Mouse (Mus musculus): ENCODE data around the gene Cops7a. TPM values are rescaled to one million over a fixed set of nuclear protein-coding genes. Genes with fewer than 3 reads are reported as not detected.
A peak's percentile ranks its signal among the peaks of the same experiment; 100 is the strongest.

The Cops7a gene
- polyA plus RNA-seq, 1 experiment from 2014 or later: 85.6 TPM

- H3K9ac ChIP-seq (replicated peaks; ENCODE audit: low read length): peak overlapping the region; percentile 100
- H3K36me3 ChIP-seq (ENCODE audit: control insufficient read depth, insufficient read depth, low read length): peaks cover 9% of the 10 kb centered on the region
- peak overlapping the region; percentile 94 for H3K4me3 ChIP-seq (replicated peaks; ENCODE audit: low read depth, low read length)
- peaks cover 47% of the 10 kb centered on the region for H3K4me1 ChIP-seq (ENCODE audit: control insufficient read depth, insufficient read depth, low read length)
- WGBS: 9% methylated on average over 14 of the region's 14 CpGs
- H3K27ac ChIP-seq (replicated peaks; ENCODE audit: low read depth, low read length): peak overlapping the region; percentile 100
- no peak for DNase-seq
- peak overlapping the region; percentile 99 for H3K4me2 ChIP-seq (ENCODE audit: low read length)
- no peak for ATAC-seq (ENCODE audit: low FRiP score, low TSS enrichment)
- H3K9me3 ChIP-seq (ENCODE audit: control insufficient read depth, low read length): no peaks in the 10 kb centered on the region
- no peaks in the 10 kb centered on the region for H3K27me3 ChIP-seq (ENCODE audit: control insufficient read depth, insufficient read depth, low read length)
Measured at GRCm38 (mm10) chr6:124918890-124919627, 46.3 kb downstream of the Cops7a start.

GRCm38 (mm10) chr6:124918331-124918690, 47.0 kb downstream of the Cops7a start:
- peak overlapping the region; percentile 99 for H3K4me2 ChIP-seq (ENCODE audit: low read length)
- H3K27me3 ChIP-seq (ENCODE audit: control insufficient read depth, insufficient read depth, low read length): no peaks in the 10 kb centered on the region
- peak overlapping the region; percentile 94 for H3K4me3 ChIP-seq (replicated peaks; ENCODE audit: low read depth, low read length)
- no peaks in the 10 kb centered on the region for H3K9me3 ChIP-seq (ENCODE audit: control insufficient read depth, low read length)
- peaks cover 17% of the 10 kb centered on the region for H3K36me3 ChIP-seq (ENCODE audit: control insufficient read depth, insufficient read depth, low read length)
- ATAC-seq (ENCODE audit: low FRiP score, low TSS enrichment) (no peak), DNase-seq (no peak)
- peaks cover 53% of the 10 kb centered on the region for H3K4me1 ChIP-seq (ENCODE audit: control insufficient read depth, insufficient read depth, low read length)
- H3K9ac ChIP-seq (replicated peaks; ENCODE audit: low read length): peak overlapping the region; percentile 100
- peak overlapping the region; percentile 100 for H3K27ac ChIP-seq (replicated peaks; ENCODE audit: low read depth, low read length)
- 4% methylated on average over 7 of the region's 7 CpGs for WGBS

GRCm38 (mm10) chr6:124917518-124918330, 47.6 kb downstream of the Cops7a start:
- peak overlapping the region; percentile 94 for H3K4me3 ChIP-seq (replicated peaks; ENCODE audit: low read depth, low read length)
- peaks cover 22% of the 10 kb centered on the region for H3K36me3 ChIP-seq (ENCODE audit: control insufficient read depth, insufficient read depth, low read length)
- under 1% methylated on average over 89 of the region's 89 CpGs for WGBS
- H3K27ac ChIP-seq (replicated peaks; ENCODE audit: low read depth, low read length): peak overlapping the region; percentile 100
- peak overlapping the region; percentile 100 for H3K9ac ChIP-seq (replicated peaks; ENCODE audit: low read length)
- no peaks in the 10 kb centered on the region for H3K27me3 ChIP-seq (ENCODE audit: control insufficient read depth, insufficient read depth, low read length)
- peak overlapping the region; percentile 99 for H3K4me2 ChIP-seq (ENCODE audit: low read length)
- no peaks in the 10 kb centered on the region for H3K9me3 ChIP-seq (ENCODE audit: control insufficient read depth, low read length)
- DNase-seq (peak; percentile 96), ATAC-seq (ENCODE audit: low FRiP score, low TSS enrichment) (peak; percentile 76)
- peaks cover 53% of the 10 kb centered on the region for H3K4me1 ChIP-seq (ENCODE audit: control insufficient read depth, insufficient read depth, low read length)

GRCm38 (mm10) chr6:124916695-124917517, 48.4 kb downstream of the Cops7a start:
- peak overlapping the region; percentile 94 for H3K4me3 ChIP-seq (replicated peaks; ENCODE audit: low read depth, low read length)
- H3K27ac ChIP-seq (replicated peaks; ENCODE audit: low read depth, low read length): peak overlapping the region; percentile 100
- ATAC-seq (ENCODE audit: low FRiP score, low TSS enrichment) (peak; percentile 54), DNase-seq (peak; percentile 95)
- H3K4me1 ChIP-seq (ENCODE audit: control insufficient read depth, insufficient read depth, low read length): peaks cover 53% of the 10 kb centered on the region
- no peaks in the 10 kb centered on the region for H3K9me3 ChIP-seq (ENCODE audit: control insufficient read depth, low read length)
- under 1% methylated on average over 60 of the region's 67 CpGs for WGBS
- peaks cover 27% of the 10 kb centered on the region for H3K36me3 ChIP-seq (ENCODE audit: control insufficient read depth, insufficient read depth, low read length)
- peak overlapping the region; percentile 100 for H3K9ac ChIP-seq (replicated peaks; ENCODE audit: low read length)
- no peaks in the 10 kb centered on the region for H3K27me3 ChIP-seq (ENCODE audit: control insufficient read depth, insufficient read depth, low read length)
- peak overlapping the region; percentile 99 for H3K4me2 ChIP-seq (ENCODE audit: low read length)

- ATAC-seq (ENCODE audit: low FRiP score, low TSS enrichment) (no peak), DNase-seq (peak; percentile 52)
- Histone ChIP-seq H3K4me3 (replicated peaks; ENCODE audit: low read depth, low read length) (peak overlapping the region; percentile 94), H3K4me1 (ENCODE audit: control insufficient read depth, insufficient read depth, low read length) (peaks cover 48% of the 10 kb centered on the region), H3K36me3 (ENCODE audit: control insufficient read depth, insufficient read depth, low read length) (peaks cover 27% of the 10 kb centered on the region), H3K9me3 (ENCODE audit: control insufficient read depth, low read length) (no peaks in the 10 kb centered on the region), H3K27me3 (ENCODE audit: control insufficient read depth, insufficient read depth, low read length) (no peaks in the 10 kb centered on the region), H3K9ac (replicated peaks; ENCODE audit: low read length) (peak overlapping the region; percentile 100), H3K27ac (replicated peaks; ENCODE audit: low read depth, low read length) (peak overlapping the region; percentile 100), H3K4me2 (ENCODE audit: low read length) (peak overlapping the region; percentile 99)
- 1% methylated on average over 12 of the region's 12 CpGs for WGBS
Measured at GRCm38 (mm10) chr6:124915942-124916694, 49.2 kb downstream of the Cops7a start.

GRCm38 (mm10) chr6:124915160-124915941, 50.0 kb downstream of the Cops7a start:
- H3K27me3 ChIP-seq (ENCODE audit: control insufficient read depth, insufficient read depth, low read length): no peaks in the 10 kb centered on the region
- no peak for ATAC-seq (ENCODE audit: low FRiP score, low TSS enrichment)
- WGBS: 3% methylated on average over 22 of the region's 22 CpGs
- H3K4me2 ChIP-seq (ENCODE audit: low read length): peak overlapping the region; percentile 99
- H3K9ac ChIP-seq (replicated peaks; ENCODE audit: low read length): peak overlapping the region; percentile 100
- peak overlapping the region; percentile 100 for H3K27ac ChIP-seq (replicated peaks; ENCODE audit: low read depth, low read length)
- peaks cover 27% of the 10 kb centered on the region for H3K36me3 ChIP-seq (ENCODE audit: control insufficient read depth, insufficient read depth, low read length)
- no peaks in the 10 kb centered on the region for H3K9me3 ChIP-seq (ENCODE audit: control insufficient read depth, low read length)
- DNase-seq: peak; percentile 70
- H3K4me3 ChIP-seq (replicated peaks; ENCODE audit: low read depth, low read length): peak overlapping the region; percentile 94
- peaks cover 46% of the 10 kb centered on the region for H3K4me1 ChIP-seq (ENCODE audit: control insufficient read depth, insufficient read depth, low read length)

GRCm38 (mm10) chr6:124914511-124914910, 50.8 kb downstream of the Cops7a start:
- Histone ChIP-seq H3K4me1 (ENCODE audit: control insufficient read depth, insufficient read depth, low read length) (peaks cover 49% of the 10 kb centered on the region), H3K4me3 (replicated peaks; ENCODE audit: low read depth, low read length) (peak overlapping the region; percentile 94), H3K36me3 (ENCODE audit: control insufficient read depth, insufficient read depth, low read length) (peaks cover 27% of the 10 kb centered on the region), H3K9me3 (ENCODE audit: control insufficient read depth, low read length) (no peaks in the 10 kb centered on the region), H3K9ac (replicated peaks; ENCODE audit: low read length) (peak overlapping the region; percentile 100), H3K27me3 (ENCODE audit: control insufficient read depth, insufficient read depth, low read length) (no peaks in the 10 kb centered on the region), H3K4me2 (ENCODE audit: low read length) (peak overlapping the region; percentile 99), H3K27ac (replicated peaks; ENCODE audit: low read depth, low read length) (peak overlapping the region; percentile 100)
- 84% methylated on average over 7 of the region's 7 CpGs for WGBS
- no peak for DNase-seq
- ATAC-seq (ENCODE audit: low FRiP score, low TSS enrichment): no peak

All from midbrain, embryonic 14.5 days (tissue).